Mouse (Mus musculus) heart, adult 2 months (tissue): ENCODE results near the gene Pear1. TPM values are rescaled to one million over a fixed set of nuclear protein-coding genes. Genes with fewer than 3 reads are reported as not detected.

ENCODE experiments used
- DNase-seq, 2 experiments: peaks; one replicate each; pipeline ENCODE4 v3.0.0; 2021
- H3K27ac ChIP-seq: fragments of 200-600 bp; 2 replicates; pipeline ENCODE4 v1.8.1; 2022
- H3K27me3 ChIP-seq: fragments of 200-500 bp; 2 replicates; pipeline ENCODE4 v1.6.1; 2012; ENCODE audit warnings: mild to moderate bottlenecking, low read length, inconsistent platforms, mixed read lengths; ENCODE audit not compliant: control insufficient read depth, insufficient read depth
- H3K36me3 ChIP-seq: fragments of 200-500 bp; 2 replicates; pipeline ENCODE4 v1.6.1; 2012; ENCODE audit warnings: low read length, inconsistent platforms; ENCODE audit not compliant: control insufficient read depth, insufficient read depth
- H3K4me1 ChIP-seq: fragments of 200-500 bp; 2 replicates; pipeline ENCODE4 v1.6.1; 2011; ENCODE audit warnings: low read length; ENCODE audit not compliant: control insufficient read depth, insufficient read depth
- H3K4me3 ChIP-seq: fragments of 200-600 bp; 2 replicates; pipeline ENCODE4 v1.8.1; 2022
- H3K79me2 ChIP-seq: fragments of 200-500 bp; replicated peaks from 2 replicates; pipeline ENCODE4 v1.6.1; 2012; ENCODE audit warnings: mild to moderate bottlenecking, inconsistent platforms, low read length, moderate library complexity, mixed read lengths; ENCODE audit not compliant: control insufficient read depth, insufficient read depth
- H3K9ac ChIP-seq: fragments of 200-500 bp; 2 replicates; pipeline ENCODE4 v1.6.1; 2012; ENCODE audit warnings: low read depth, mild to moderate bottlenecking, control low read depth, inconsistent platforms, low read length, mixed read lengths
- CTCF ChIP-seq: fragments of 200-600 bp; IDR thresholded peaks from 2 replicates; pipeline ENCODE4 v1.8.1; 2022; ENCODE audit warnings: antibody characterized with exemption, mild to moderate bottlenecking, moderate library complexity
- EP300 ChIP-seq: fragments of 200-500 bp; IDR thresholded peaks from 2 replicates; pipeline ENCODE4 v1.6.1; 2011; ENCODE audit warnings: low read depth, low read length, control low read depth; ENCODE audit not compliant: insufficient read depth
- POLR2A ChIP-seq: fragments of 200-500 bp; IDR thresholded peaks from 2 replicates; pipeline ENCODE4 v1.6.1; 2011; ENCODE audit warnings: mild to moderate bottlenecking, low read depth, low read length, control low read depth; ENCODE audit not compliant: insufficient read depth
- WGBS: fragments of 180-500 bp; shearing (Covaris S2); methylation state at CpG from one replicate; pipeline ENCODE4 v1.1.7; 2018; 5-methylcytosine and 5-hydroxymethylcytosine counted together
- intact Hi-C: fragments of 180-260 bp; cut with DNase I; formaldehyde crosslinking; loops from one replicate; pipeline ENCODE4 v1.15.1; 2025
- polyA plus RNA-seq: library from polyadenylated mRNA; depleted of rRNA; stranded (reverse); fragments of >200 nt; gene quantifications from 2 replicates; pipeline ENCODE4 v1.2.3, GENCODE M21; 2012
- total RNA-seq, 2 experiments: library from RNA; stranded (reverse); gene quantifications; 2 replicates each; pipeline ENCODE4 v1.2.3; 2021

Gene Pear1
- total and polyA plus RNA-seq, 3 experiments: 17.1 to 42.5 (median 18.7) TPM

- no peaks in the 10 kb centered on the region for H3K79me2 ChIP-seq
- H3K27ac ChIP-seq: no peak overlapping the region
- WGBS: 4% methylated on average over 26 of the region's 26 CpGs
- peaks cover 9% of the 10 kb centered on the region for H3K27me3 ChIP-seq
- H3K4me1 ChIP-seq: no peaks in the 10 kb centered on the region; the same call in 1 of the 2 replicates
- TF ChIP-seq POLR2A: no peak
- TF ChIP-seq CTCF: no peak
- TF ChIP-seq EP300: no peak
- H3K4me3 ChIP-seq: no peak overlapping the region
- intact Hi-C loops: no loop called here
- H3K36me3 ChIP-seq: no peaks in the 10 kb centered on the region
- H3K9ac ChIP-seq: no peak overlapping the region
- DNase-seq: no peak
Observed at GRCm38 (mm10) chr3:87804038-87804677, 19.9 kb downstream of the Pear1 start.

- intact Hi-C loops: no loop called here
- no peaks in the 10 kb centered on the region; the same call in 1 of the 2 replicates for H3K4me1 ChIP-seq
- no peaks in the 10 kb centered on the region for H3K79me2 ChIP-seq
- WGBS: 55% methylated on average over 5 of the region's 5 CpGs
- H3K4me3 ChIP-seq: no peak overlapping the region
- peaks cover 8% of the 10 kb centered on the region for H3K27me3 ChIP-seq
- no peak overlapping the region for H3K9ac ChIP-seq
- H3K27ac ChIP-seq: no peak overlapping the region
- no peak for TF ChIP-seq POLR2A
- TF ChIP-seq EP300: no peak
- no peak for TF ChIP-seq CTCF
- no peaks in the 10 kb centered on the region for H3K36me3 ChIP-seq
- DNase-seq: no peak
Observed at GRCm38 (mm10) chr3:87801681-87802080, 22.4 kb downstream of the Pear1 start.

GRCm38 (mm10) chr3:87796736-87797334 is 27.3 kb downstream of the Pear1 start, which contains the start of gene Insrr:
TSS of gene Insrr (plus strand) at chr3:87796951.
- TF ChIP-seq POLR2A (no peak), EP300 (no peak), CTCF (no peak)
- peak; percentile 50 to 55 for DNase-seq
- Histone ChIP-seq H3K79me2 (no peaks in the 10 kb centered on the region), H3K27ac (no peak within 1 kb of the TSS), H3K36me3 (no peaks in the 10 kb centered on the region), H3K4me3 (peak within 1 kb of the TSS; percentile 20; the same call in 1 of the 2 replicates), H3K4me1 (peaks cover 1% of the 10 kb centered on the region; the same call in 1 of the 2 replicates), H3K9ac (no peak within 1 kb of the TSS), H3K27me3 (peaks cover 17% of the 10 kb centered on the region)
- intact Hi-C loops: no loop called here
- WGBS: 3% methylated on average over 29 of the region's 29 CpGs

GRCm38 (mm10) chr3:87795336-87796277 is 28.5 kb downstream of the Pear1 start:
- intact Hi-C loops: loop anchor here (1.0 kb wide), 2 partner anchors 21 to 43 kb away; no protein-coding TSS in a partner anchor
- TF ChIP-seq CTCF (peak; percentile 87), EP300 (no peak)
- H3K27ac ChIP-seq: no peak overlapping the region
- WGBS: 15% methylated on average over 33 of the region's 33 CpGs
- peaks cover 19% of the 10 kb centered on the region for H3K27me3 ChIP-seq
- no peak overlapping the region for H3K9ac ChIP-seq
- peak; percentile 57 to 75 for DNase-seq
- no peaks in the 10 kb centered on the region for H3K36me3 ChIP-seq
- H3K79me2 ChIP-seq: no peaks in the 10 kb centered on the region
- H3K4me3 ChIP-seq: no peak overlapping the region
- H3K4me1 ChIP-seq: peaks cover 1% of the 10 kb centered on the region; the same call in 1 of the 2 replicates

GRCm38 (mm10) chr3:87794922-87795325 is 29.2 kb downstream of the Pear1 start, which contains the start of gene Ntrk1:
TSS of gene Ntrk1 (minus strand) at chr3:87795162.
- Histone ChIP-seq H3K4me1 (peaks cover 1% of the 10 kb centered on the region; the same call in 1 of the 2 replicates), H3K27me3 (peaks cover 19% of the 10 kb centered on the region), H3K79me2 (no peaks in the 10 kb centered on the region), H3K36me3 (no peaks in the 10 kb centered on the region), H3K4me3 (no peak within 1 kb of the TSS), H3K9ac (no peak within 1 kb of the TSS), H3K27ac (no peak within 1 kb of the TSS)
- intact Hi-C loops: loop anchor here (1.0 kb wide), 2 partner anchors 21 to 43 kb away; no protein-coding TSS in a partner anchor
- no peak for DNase-seq
- TF ChIP-seq CTCF: no peak
- TF ChIP-seq EP300: no peak
- TF ChIP-seq POLR2A: no peak
- 2% methylated on average over 47 of the region's 47 CpGs for WGBS
